ENCODE assay signal across 15 mouse cellular contexts in genomic region chr2:125033042-125033743, GRCm38 (mm10). TPM values are rescaled to one million over a fixed set of nuclear protein-coding genes. Genes with fewer than 3 reads are reported as not detected.
DNase-seq lines count a peak whose midpoint lies in the region; ATAC-seq and TF ChIP-seq lines count a peak whose summit lies in the region.
"Had no signal": no experiment of that assay in that cellular context is flagged by ENCODE, and none has a peak within 500 bp of the region (broad histone marks: within the 10 kb centered on the region; RNA-seq: fewer than 3 reads in every experiment).

No protein-coding gene starts in this region.

- no peaks in the 10 kb centered on the region for H3K36me3 ChIP-seq in hindbrain, embryonic 13.5 days
- H3K36me3 ChIP-seq in hindbrain, embryonic 14.5 days (replicated peaks; ENCODE audit: control insufficient read depth, insufficient read depth) = no peaks in the 10 kb centered on the region
- H3K36me3 ChIP-seq in hindbrain, postnatal 0 days (ENCODE audit: insufficient read depth, low read length) = no peaks in the 10 kb centered on the region
- H3K36me3 ChIP-seq in limb, embryonic 14.5 days (ENCODE audit: control insufficient read depth, insufficient read depth, low read length) = no peaks in the 10 kb centered on the region
- H3K36me3 ChIP-seq: embryonic facial prominence, embryonic 12.5 days; G1E; neural tube, embryonic 12.5 days had no signal

- no peak overlapping the region for H3K4me2 ChIP-seq in hindbrain, embryonic 13.5 days
- H3K4me2 ChIP-seq in hindbrain, embryonic 14.5 days (replicated peaks) = no peak overlapping the region
- H3K4me2 ChIP-seq in hindbrain, postnatal 0 days (ENCODE audit: low read depth, low read length) = no peak overlapping the region
- no peak overlapping the region for H3K4me2 ChIP-seq in limb, embryonic 14.5 days (replicated peaks; ENCODE audit: low read depth, low read length, severe bottlenecking)
- H3K4me2 ChIP-seq: embryonic facial prominence, embryonic 12.5 days; liver, embryonic 11.5 days; neural tube, embryonic 12.5 days had no signal

- no peak for ATAC-seq in hindbrain, embryonic 13.5 days (ENCODE audit: low FRiP score)
- no peak for ATAC-seq in hindbrain, embryonic 14.5 days (ENCODE audit: low FRiP score)
- ATAC-seq in hindbrain, postnatal 0 days = no peak
- peak; percentile 38; the same call in 1 of the 2 replicates for ATAC-seq in limb, embryonic 14.5 days (ENCODE audit: low FRiP score, low read depth)

- no peak overlapping the region for H3K9ac ChIP-seq in hindbrain, embryonic 13.5 days
- H3K9ac ChIP-seq in hindbrain, embryonic 14.5 days = no peak overlapping the region
- H3K9ac ChIP-seq in hindbrain, postnatal 0 days (replicated peaks; ENCODE audit: low read length) = no peak overlapping the region
- no peak overlapping the region for H3K9ac ChIP-seq in limb, embryonic 14.5 days (ENCODE audit: low read depth, low read length, severe bottlenecking)
- H3K9ac ChIP-seq: embryonic facial prominence, embryonic 12.5 days; neural tube, embryonic 12.5 days had no signal

- 69% methylated on average over 10 of the region's 10 CpGs for WGBS in hindbrain, embryonic 13.5 days
- 66% methylated on average over 10 of the region's 10 CpGs for WGBS in hindbrain, embryonic 14.5 days
- WGBS in hindbrain, postnatal 0 days = 52% methylated on average over 10 of the region's 10 CpGs
- whole genome bisulfite sequencing in limb, embryonic 14.5 days = 34% methylated on average over 10 of the region's 10 CpGs

- peaks cover 16% of the 10 kb centered on the region for H3K4me1 ChIP-seq in hindbrain, embryonic 13.5 days (replicated peaks)
- 0 out of 2 replicates have a peak, but pooled peaks cover 10% of the 10 kb centered on the region for H3K4me1 ChIP-seq in hindbrain, embryonic 14.5 days (replicated peaks; ENCODE audit: control insufficient read depth, insufficient read depth, low read length)
- H3K4me1 ChIP-seq in hindbrain, postnatal 0 days (ENCODE audit: insufficient read depth, low read length) = peaks cover 3% of the 10 kb centered on the region
- peaks cover 21% of the 10 kb centered on the region for H3K4me1 ChIP-seq in limb, embryonic 14.5 days (ENCODE audit: control insufficient read depth, insufficient read depth, low read length)
- H3K4me1 ChIP-seq: embryonic facial prominence, embryonic 12.5 days; neural tube, embryonic 12.5 days had no signal

- H3K27me3 ChIP-seq in hindbrain, embryonic 13.5 days = no peaks in the 10 kb centered on the region
- no peaks in the 10 kb centered on the region for H3K27me3 ChIP-seq in hindbrain, embryonic 14.5 days (ENCODE audit: control insufficient read depth, insufficient read depth, low read length)
- no peaks in the 10 kb centered on the region for H3K27me3 ChIP-seq in hindbrain, postnatal 0 days (ENCODE audit: insufficient read depth, low read length)
- no peaks in the 10 kb centered on the region for H3K27me3 ChIP-seq in limb, embryonic 14.5 days (ENCODE audit: control insufficient read depth, insufficient read depth, low read length)
- H3K27me3 ChIP-seq: embryonic facial prominence, embryonic 12.5 days; megakaryocyte, embryonic 14.5 days; neural tube, embryonic 12.5 days had no signal

- no peak for TF ChIP-seq POLR2A in brain, embryonic 14.5 days (IDR thresholded peaks at IDR 0.05; ENCODE audit: borderline replicate concordance, extremely low read depth, insufficient read depth, insufficient read length, poor library complexity, severe bottlenecking)
- no peak for TF ChIP-seq POLR2A in limb, embryonic 14.5 days (IDR thresholded peaks at IDR 0.05; ENCODE audit: borderline replicate concordance, extremely low read depth, insufficient read depth, insufficient read length)

- TF ChIP-seq CTCF in brain, embryonic 14.5 days (IDR thresholded peaks at IDR 0.05; ENCODE audit: borderline replicate concordance, extremely low read depth, insufficient read depth, insufficient read length) = no peak
- no peak for TF ChIP-seq CTCF in hindbrain, postnatal 0 days (IDR thresholded peaks at IDR 0.05; ENCODE audit: low read depth)

- no peak for DNase-seq in hindbrain, embryonic 14.5 days (ENCODE audit: low spot score)
- peak; percentile 18 for DNase-seq in brain, embryonic 14.5 days (ENCODE audit: low read depth)
- no peak for DNase-seq in hindbrain, postnatal 0 days (ENCODE audit: low spot score)
- peak; percentile 70 for DNase-seq in limb, embryonic 14.5 days (ENCODE audit: low spot score)
- no peak for DNase-seq in ovary, adult 18-20 months (ENCODE audit: low spot score)
- DNase-seq in urinary bladder, postnatal 14 days (ENCODE audit: low spot score) = no peak
- DNase-seq in lung, postnatal 25 days (ENCODE audit: low spot score) = no peak
- DNase-seq: adrenal gland, postnatal 25 days; heart, adult 11 months had no signal

- 0 out of 2 replicates have a peak overlapping the region, but pooled peaks have one; percentile 35 for H3K27ac ChIP-seq in hindbrain, embryonic 13.5 days
- no peak overlapping the region for H3K27ac ChIP-seq in hindbrain, embryonic 14.5 days
- H3K27ac ChIP-seq in hindbrain, postnatal 0 days = peak overlapping the region; percentile 72
- H3K27ac ChIP-seq in limb, embryonic 14.5 days (replicated peaks; ENCODE audit: low read depth, low read length) = peak overlapping the region; percentile 74
- H3K27ac ChIP-seq: embryonic facial prominence, embryonic 12.5 days; neural tube, embryonic 12.5 days had no signal

- no peaks in the 10 kb centered on the region for H3K9me3 ChIP-seq in hindbrain, embryonic 13.5 days
- no peaks in the 10 kb centered on the region for H3K9me3 ChIP-seq in hindbrain, embryonic 14.5 days (ENCODE audit: control insufficient read depth, low read length)
- no peaks in the 10 kb centered on the region for H3K9me3 ChIP-seq in hindbrain, postnatal 0 days (ENCODE audit: low read length)
- H3K9me3 ChIP-seq in limb, embryonic 14.5 days (ENCODE audit: control insufficient read depth, low read length) = no peaks in the 10 kb centered on the region
- H3K9me3 ChIP-seq: embryonic facial prominence, embryonic 12.5 days; megakaryocyte, embryonic 14.5 days; neural tube, embryonic 12.5 days had no signal

- H3K4me3 ChIP-seq in hindbrain, embryonic 13.5 days = no peak overlapping the region
- H3K4me3 ChIP-seq in hindbrain, embryonic 14.5 days (replicated peaks; ENCODE audit: low read length) = no peak overlapping the region
- H3K4me3 ChIP-seq in hindbrain, postnatal 0 days (ENCODE audit: low read length) = no peak overlapping the region
- H3K4me3 ChIP-seq in limb, embryonic 14.5 days (replicated peaks; ENCODE audit: low read length) = no peak overlapping the region
- H3K4me3 ChIP-seq: embryonic facial prominence, embryonic 12.5 days; megakaryocyte, embryonic 14.5 days; neural tube, embryonic 12.5 days had no signal

RNA-seq across cellular contexts. Expression of gene Slc24a5, which starts 34.7 kb away (rescaled TPM):
- polyA plus RNA-seq in hindbrain, embryonic 13.5 days (2015; fragmentation: Nextera tagmentation; extraction: Ambion mirVana) = 5.0 and 5.1 TPM in 2 replicates
- polyA plus RNA-seq in hindbrain, embryonic 14.5 days (2014; fragmentation: Nextera tagmentation; extraction: Ambion mirVana) = 5.6 and 8.2 TPM in 2 replicates
- polyA plus RNA-seq in brain, embryonic 14.5 days (2012; rRNA removed) = 1.4 and 1.5 TPM in 2 replicates
- total RNA-seq in hindbrain, postnatal 0 days (2014; rRNA removed) = 1.4 and 2.5 TPM in 2 replicates
- polyA plus RNA-seq in hindbrain, postnatal 0 days (2015; fragmentation: Nextera tagmentation; extraction: Ambion mirVana) = 6.6 and 6.7 TPM in 2 replicates
- 0.86 and 0.97 TPM in 2 replicates for polyA plus RNA-seq in limb, embryonic 14.5 days (2012; rRNA removed)
- polyA plus RNA-seq in limb, embryonic 14.5 days (2014; fragmentation: Nextera tagmentation; extraction: Ambion mirVana) = 5.9 and 6.8 TPM in 2 replicates
- total RNA-seq: adrenal gland, postnatal 25 days had no signal
- polyA plus RNA-seq: G1E had no signal

Comparison
In these comparisons a context has a peak if more than half of its experiments do, and no peak if none do; other contexts are left out.
1. DNase-seq: peak in brain, embryonic 14.5 days (single experiment) and limb, embryonic 14.5 days (single experiment); none in hindbrain, embryonic 14.5 days (single experiment), hindbrain, postnatal 0 days (single experiment), ovary, adult 18-20 months (single experiment), urinary bladder, postnatal 14 days (single experiment) and lung, postnatal 25 days (single experiment).